Mouse (Mus musculus) frontal cortex, adult (tissue): ENCODE measurements at regions not wholly inside any gene's neighbourhood (a gene's known extent, or its start where the extent isn't known, plus 50 kb on each side); places are given as distances from the start of the nearest gene placed in this dataset.

Source experiments
- ATAC-seq: cut with Nextera tagmentation; 2 replicates; pipeline ENCODE4 v1.9.2; 2017; ENCODE audit warnings: mild to moderate bottlenecking, moderate library complexity, mixed read lengths; ENCODE audit not compliant: low TSS enrichment

DNA sequence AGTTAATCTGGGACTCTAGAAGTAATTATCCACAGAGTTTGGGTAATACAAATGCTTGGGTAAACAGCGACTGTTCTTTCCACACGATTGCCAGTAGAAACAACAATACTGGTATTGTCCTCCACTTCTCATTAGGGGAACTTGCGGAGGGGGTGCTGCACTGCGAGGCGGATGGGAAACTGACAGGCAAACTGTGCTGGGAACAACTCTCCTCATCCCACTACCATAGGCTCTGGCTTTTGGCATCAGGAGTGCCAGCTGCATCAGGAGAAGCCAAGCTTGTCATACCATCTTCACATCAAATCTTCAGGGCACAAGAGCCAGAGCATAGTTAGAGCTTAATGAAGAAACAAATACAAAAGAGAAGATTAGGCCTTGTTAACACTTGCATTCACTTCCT lies 349.2 kb upstream of the Tmem161b start:
- ATAC-seq: peak; percentile 86

DNA sequence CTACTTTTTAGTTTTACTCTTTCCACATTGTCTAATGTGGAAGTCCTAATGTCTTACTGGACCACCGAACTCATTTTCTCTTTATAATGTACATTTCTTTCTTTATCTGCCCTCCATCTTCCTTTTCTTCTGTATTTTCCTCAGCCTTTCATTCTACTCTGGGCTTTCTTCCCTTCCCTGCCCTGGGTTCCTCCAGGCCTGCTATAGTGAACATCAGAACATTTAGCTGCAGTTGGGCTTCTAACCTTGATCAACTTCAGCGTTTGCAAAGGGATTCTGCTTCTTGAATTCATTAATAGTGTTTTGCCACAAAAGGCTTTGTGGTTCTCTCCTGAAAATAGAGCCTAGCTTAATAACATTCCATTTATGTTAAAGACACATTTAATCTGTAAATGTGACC lies 342.5 kb upstream of the Tmem161b start:
- no peak for ATAC-seq

DNA sequence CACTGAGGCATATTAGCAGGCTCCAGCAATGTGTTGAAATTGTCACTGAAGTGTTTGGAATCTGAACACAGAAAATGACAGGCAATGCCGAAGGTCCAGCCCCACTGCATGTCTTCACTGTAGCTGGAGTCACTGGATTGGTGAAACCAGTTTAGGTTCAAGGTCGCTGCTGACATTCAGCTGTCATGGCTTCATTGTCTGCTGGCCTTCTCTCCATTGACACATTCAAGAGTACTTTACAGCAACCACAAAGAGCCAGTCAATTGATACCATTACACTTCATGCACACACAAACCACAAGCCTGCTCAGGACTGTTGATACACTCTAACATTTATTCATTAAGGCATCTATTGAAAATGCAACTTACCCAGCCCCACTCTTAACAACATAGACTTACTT lies 341.8 kb upstream of the Tmem161b start:
- no peak for ATAC-seq

DNA sequence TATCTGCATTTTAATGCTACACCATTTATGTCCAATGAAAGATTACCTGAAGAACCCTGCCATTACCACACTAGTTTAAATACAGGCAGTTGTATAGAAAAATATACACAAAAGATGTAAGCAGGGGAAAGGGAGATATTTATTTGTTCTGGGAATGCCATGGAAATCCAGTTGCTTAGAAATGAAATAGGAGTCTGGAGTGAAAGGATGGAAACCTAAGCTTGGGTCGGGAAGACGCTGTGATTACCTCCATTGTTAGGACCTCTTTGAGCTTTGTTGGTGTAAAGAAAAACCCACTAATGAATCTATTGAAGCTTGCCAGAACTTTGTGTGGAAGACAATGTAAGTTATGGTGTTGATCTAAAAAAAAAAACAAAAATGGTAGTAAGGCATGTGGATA lies 341.3 kb upstream of the Tmem161b start:
- ATAC-seq: no peak

DNA sequence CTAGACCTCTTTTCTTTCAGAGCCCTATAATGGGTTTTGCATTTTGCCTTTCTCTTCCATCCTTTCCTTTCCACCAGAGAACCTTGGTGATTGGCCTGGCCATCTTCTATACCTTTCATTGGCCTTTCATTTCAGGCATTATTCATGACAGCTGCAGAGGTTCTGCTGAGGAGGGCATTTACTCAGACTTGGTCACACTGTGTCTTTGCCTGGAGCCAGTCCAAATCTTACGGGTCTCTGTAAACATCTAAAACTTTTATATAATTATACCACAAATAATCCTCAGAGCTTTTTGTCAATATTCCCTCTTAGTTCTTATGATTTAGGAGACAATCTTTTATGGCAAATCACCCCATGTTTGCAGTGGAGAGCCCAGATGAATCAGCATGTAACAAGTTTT lies 339.3 kb upstream of the Tmem161b start:
- ATAC-seq: no peak

DNA sequence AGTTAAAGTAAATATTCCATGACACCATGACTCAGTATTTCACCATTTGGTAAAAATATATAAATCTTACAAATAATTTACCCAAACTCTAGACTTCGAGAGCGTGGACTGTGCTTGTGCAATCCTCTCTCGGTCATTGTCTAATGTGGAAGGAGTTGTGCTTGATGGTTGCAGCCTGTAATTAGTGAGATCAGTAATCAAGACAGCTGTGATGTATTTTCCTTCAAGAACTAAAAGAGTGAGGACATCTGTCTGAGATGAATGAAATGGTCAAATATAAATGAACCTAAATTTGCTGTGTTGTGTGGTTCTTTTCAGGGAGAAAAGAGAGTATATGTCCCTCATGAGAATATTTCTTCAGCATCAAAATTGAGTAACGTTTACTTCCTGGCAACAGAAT lies 338.3 kb upstream of the Tmem161b start:
- no peak for ATAC-seq

DNA sequence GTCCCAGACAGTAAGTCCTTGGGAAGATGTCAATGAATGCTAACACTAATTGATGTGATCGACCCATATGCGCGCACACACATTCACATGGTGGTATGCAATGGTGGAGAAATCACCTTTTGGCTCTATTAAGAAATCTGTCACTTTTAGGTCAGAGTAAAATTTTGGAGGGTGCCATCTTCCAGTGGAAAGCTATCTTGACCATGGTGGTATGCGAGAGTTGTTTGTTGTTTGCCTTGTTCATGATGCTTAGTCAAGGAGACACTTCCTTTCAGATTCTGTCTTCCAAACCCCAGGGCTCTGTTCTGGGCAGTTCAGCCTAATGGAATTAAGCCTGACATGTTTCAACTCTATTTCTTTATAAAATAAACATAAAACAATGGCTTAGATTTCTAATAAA lies 337.9 kb upstream of the Tmem161b start:
- ATAC-seq: no peak

DNA sequence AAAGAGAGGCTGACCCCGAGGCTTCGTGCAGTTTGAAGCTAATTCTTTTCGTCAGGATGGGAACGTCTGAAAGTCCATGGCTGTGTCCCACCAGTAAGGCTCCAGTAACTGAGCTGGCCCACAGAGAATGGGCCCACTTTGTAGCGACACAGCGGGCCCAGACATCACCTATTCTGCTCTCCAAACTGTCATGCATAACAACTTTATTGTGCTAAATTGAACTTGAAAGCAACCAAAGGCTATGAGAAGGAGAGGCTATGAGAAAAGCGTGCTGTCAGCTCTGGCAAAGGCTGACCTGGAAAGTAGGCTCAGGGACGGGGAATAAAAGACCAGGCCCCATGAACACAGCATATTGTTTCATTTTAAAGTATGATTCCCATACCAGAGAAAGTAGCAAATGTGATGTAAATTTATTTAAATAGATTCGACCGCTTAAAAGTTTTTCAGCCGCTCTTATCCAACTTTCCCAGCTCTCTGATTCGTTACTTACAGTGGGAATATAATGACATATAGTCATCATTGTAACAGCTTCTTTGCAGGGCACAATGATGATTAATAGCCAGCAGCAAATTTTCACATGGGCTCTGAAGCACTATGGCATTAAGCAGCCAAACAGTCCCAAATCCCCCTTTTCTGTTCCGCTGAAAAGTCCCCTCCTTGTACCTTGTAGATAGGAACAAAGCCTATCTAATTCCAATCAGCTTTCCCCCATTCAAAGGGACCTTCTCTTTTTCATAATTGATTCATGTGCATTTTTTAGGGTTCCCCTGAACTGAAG lies 337.1 kb upstream of the Tmem161b start:
- 0 out of 2 replicates have a peak, but pooled peaks have one; percentile 23 for ATAC-seq

DNA sequence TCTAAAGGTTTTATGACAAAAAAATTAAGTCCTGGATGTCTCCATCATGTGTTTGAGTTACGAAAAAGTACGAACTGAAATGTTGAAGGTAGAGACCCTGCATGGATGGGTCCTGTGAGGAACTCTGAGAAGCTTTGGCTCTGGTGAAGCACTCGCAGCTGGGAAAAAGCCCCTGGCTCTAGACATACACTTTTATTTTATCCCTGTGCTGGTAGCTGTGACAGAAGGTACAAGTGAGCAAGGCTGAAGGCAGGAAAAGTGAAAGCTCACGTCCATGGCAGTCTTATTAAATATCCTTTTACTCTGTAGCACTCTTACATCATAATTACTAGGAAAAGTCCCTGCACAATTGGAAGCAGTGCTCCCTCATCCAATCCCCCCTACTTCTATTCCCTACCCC lies 336.4 kb upstream of the Tmem161b start:
- ATAC-seq: no peak

DNA sequence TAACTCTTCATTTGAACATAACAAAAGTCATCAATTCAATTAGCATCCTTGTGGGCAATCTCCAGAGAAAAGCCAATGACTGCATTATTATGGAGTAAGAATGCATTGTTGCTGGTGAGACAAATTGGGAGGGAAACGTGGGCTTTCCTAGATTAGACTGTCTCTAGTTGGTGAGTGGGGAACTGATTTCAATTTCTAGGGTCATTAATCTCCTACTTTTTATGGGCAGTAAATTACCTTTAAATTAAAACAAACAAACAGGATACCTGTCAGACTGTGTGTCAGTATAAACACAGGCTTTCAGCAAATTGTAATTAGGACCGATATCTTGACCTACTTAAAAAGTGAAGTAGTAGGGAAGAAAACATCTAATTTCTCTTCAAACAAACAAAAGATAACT lies 307.4 kb upstream of the Tmem161b start:
- ATAC-seq: no peak

DNA sequence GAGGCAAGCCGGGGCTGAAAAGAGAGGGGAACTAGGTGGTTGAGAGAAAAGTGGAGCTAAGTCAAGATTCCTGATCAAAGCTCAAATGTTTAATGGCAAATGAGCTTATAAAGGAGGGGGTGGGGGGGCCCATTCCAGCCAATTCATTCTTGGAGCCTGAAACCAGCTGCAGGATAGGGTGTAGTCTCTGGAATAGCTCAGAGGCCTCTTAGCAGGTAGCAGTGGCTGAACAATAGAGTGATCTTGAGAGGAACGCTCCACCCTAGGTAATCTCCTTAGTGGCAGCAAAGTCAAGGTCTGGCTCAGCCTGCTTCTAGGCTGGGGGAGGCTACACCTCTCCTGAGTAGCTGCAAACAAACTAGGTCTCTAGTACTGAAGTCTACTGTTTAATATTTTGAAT lies 289.3 kb upstream of the Tmem161b start:
- no peak for ATAC-seq

DNA sequence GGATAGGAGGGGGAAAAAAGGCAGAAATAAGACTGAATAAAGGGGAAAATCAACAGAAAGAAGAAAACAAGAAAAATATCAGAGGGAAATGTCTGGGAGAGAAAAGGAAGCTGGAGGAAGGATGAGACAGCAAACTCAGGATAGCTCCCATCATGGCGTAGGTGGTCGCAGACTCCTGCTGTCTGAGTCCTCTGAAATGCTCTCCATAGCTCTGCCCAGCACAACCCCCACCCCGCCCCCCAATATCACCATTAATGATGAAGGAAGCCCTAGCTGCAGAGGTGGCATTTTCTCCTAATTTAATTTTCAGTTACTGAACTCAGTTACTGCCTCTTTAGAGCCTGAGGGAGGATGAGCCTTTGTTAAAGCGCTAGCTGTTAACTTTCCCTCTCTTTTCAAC lies 275.6 kb upstream of the Tmem161b start:
- peak; percentile 62 for ATAC-seq

DNA sequence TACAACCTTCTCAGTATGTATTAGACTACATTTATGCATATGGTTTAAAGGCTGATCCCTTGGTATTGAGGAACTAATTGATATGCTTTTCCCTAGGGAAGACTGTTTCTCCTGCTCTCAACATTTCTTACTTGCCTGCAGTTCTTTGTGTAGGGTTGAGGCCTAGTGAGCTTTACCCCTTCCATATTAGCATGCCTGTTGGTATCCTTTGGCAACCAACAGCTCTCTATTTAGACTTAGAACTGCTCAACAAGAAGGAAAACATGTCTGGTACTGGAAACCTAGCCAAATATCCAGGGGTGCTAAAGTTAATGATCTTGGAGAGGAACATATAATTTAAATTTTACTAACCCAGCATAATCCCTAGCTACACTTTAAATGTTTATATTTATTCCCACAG lies 270.9 kb upstream of the Tmem161b start:
- no peak for ATAC-seq

DNA sequence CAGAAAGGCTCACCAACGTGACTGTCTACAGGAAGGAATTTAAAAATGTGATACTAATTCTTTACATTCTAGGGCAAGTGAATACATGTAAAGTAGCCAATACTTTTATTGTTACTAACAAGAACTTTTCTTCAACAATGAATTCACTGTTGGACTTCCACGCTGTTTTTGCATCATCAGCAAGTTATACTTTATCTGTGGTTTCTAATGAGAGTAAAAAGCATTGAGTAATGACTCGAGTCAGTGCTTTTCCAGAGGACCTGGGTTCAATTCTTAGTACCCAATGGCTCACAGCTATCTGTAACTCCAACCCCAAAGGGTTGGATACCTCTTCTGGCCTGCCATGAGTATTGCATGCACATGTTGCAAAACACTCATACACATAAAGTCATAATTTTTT lies 270.3 kb upstream of the Tmem161b start:
- ATAC-seq: no peak

DNA sequence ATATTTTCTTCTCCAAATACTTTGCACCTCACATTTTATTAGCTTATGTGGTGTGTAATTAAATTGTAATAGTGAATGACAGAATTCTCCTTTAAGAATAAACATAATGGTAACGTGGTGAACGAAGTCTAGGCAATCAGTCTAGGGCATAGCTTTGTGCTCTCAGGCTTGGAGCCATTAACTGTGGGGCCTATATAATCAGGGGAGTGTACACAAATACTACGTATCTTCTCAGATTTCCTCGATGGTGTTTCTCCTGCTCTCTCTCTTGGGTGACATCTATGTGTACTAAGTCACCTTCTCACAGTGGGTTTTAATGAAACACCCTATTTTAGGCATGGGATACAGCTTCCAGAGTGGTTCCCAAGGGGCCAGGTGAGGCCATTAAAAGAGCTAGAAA lies 269.7 kb upstream of the Tmem161b start:
- ATAC-seq: no peak

DNA sequence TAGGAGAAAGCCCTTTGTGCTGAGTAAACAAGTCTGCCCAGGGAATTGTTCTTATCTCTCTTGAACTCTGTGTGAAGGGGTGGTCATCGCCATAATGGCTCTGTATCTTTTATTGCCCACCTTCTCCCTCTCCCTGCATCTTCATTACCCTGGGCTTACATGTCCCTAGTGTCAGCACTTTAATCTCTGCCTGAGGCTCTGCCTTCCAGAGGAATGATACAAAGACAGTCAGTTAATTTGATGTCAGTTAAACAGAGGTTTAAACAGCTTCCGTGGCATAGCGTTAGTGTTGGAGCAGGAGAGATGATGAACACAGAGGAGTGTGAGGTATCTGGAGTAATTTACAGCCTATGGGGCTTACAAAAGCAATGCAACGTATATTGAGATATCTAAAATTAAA lies 269.2 kb upstream of the Tmem161b start:
- no peak for ATAC-seq

DNA sequence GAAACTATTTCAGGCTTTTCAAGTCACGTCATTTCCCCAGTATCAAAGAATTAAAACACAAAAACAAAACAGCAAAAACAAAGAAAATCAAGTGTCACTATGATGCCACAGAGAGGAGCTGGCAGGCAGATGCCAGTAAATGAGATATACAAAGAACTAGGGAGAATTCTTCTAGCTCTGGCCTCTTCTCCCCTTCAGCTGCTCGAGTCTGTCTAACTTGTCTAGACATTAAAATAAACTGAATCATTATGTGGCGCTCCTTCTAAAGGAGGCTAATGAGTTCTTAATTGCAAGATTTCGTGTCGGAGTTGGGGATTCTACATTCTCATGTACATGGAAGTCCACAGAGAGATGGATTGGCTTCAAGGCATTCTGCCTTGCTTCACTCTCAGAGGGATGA lies 266.4 kb upstream of the Tmem161b start:
- ATAC-seq: no peak

DNA sequence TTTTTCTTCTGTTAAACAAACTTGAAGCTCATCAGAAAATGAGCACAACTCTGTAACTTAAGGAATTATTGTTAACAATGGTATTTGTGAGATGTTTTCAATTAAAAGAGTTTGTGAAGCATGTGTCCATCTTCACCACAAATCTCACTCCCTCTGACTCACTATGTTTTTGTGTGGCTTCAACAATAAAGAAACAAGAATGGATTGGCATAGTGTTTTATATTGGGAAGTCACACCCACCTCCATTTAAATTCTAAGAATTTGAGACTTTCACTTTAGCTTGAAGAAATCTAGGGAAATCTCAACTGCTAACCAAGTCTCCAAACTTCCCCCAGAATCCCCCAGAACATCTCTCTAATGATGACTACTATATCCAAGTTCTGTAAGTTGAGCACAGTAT lies 243.6 kb upstream of the Tmem161b start:
- no peak for ATAC-seq

DNA sequence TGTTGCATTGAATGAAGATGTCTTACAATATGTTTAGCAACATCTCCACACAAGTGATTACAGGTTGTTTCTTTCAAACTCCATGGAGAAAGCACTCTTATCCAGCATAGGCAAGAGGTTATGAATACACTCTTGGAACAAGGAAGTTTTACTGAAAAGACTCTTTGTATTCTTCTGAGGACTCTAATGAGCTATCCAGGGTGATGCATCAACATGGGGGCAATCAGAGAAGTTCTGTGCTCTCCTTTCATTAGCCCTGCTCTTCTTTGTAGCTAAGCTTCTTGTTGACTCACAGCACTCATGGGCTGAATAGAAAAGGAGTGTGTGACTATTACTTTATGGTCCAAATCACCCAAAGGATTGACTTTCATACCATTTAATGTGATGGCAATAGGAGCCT lies 242.6 kb upstream of the Tmem161b start:
- no peak for ATAC-seq

DNA sequence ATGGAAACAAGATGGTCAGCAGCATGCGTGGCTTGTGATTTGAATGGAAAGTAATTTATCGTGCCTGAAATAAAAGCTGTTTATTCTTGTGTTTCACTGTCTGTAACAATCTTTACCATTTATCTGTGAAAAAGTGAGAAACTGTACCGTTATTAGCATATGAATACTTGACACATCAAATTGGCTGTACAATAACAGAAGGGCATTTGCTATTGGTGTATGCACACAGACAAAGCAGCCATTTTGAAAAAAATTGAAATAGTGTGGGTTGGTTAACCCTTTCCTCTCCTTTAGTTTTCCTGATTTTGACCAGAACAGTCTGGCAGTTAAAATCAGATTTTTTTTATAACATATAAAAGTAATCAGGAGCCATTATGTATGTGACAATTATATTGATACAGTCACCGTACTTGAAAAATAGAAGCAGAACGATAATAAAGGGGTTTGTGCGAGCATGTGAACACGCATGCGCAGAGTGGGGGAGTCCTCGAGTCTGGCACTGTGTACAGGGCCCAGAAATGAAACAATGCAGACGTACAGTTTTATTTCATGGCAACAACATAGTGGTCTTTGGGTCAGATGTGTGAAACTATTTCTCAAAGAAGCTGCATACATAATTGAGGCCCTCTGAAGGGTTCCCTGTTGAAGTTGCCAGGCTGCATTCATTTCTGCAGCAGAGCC lies 237.3 kb upstream of the Tmem161b start:
- ATAC-seq: 0 out of 2 replicates have a peak, but pooled peaks have one; percentile 10

DNA sequence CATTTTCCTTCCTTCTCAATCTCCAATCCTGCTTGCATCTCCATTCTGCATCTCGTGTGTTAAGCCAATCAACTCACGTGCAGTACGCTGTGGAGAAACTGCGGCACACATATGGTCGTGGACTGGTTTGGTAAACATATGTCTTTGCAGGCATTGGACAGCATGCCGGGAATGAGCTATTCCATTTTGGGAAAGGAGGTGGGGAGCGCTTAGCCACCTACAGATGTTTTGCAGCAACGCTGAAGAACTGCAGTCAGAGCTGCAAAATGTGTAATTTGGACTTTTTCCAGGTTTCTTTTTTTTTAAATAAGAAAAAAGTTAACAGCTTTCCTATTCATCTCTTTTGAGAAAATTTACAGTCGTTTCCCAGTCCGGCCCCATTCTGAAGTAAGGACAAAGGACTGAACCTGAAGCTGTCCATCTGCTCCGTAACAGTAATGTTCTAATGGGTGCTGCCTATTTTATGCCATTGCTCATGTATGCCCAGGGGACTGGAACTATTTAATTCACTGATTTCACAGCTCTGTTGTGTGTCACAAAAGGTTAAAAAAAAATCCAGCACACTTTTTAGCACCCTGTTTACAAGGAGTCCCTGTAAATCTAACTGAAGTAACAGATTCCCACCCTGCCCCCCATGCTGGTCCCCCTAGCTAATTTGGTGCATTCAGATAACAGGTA lies 234.2 kb upstream of the Tmem161b start:
- peak; percentile 94 for ATAC-seq

DNA sequence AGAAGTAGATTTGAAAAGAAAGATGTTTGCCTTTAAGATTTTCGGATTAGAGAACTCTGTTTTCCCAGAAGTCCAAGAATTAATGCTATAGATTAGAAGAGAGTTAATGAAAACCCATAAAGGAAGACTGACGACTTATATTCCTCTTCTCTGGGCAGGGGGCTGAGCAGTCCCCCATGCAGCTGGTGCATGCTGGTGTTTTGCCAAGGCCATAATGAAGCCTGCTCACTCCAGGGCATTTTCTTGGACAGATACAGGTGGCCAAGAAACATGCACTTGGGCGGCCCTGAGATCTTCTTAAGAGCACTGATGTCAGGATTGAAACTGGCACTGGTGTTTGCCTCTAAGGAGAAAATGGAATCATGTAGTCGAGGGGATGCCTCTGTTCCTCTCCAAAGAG lies 233.6 kb upstream of the Tmem161b start:
- no peak for ATAC-seq
